Mouse (Mus musculus) kidney, postnatal 0 days (tissue): ENCODE results near the gene Tmem243. TPM values are rescaled to one million over a fixed set of nuclear protein-coding genes. Genes with fewer than 3 reads are reported as not detected.

Experiments used
- ATAC-seq: fragments of 200-750 bp; cut with Nextera tagmentation; replicated peaks from 2 replicates; pipeline ENCODE4 v1.8.0; 2017; ENCODE audit warnings: low read depth, moderate number of reproducible peaks, moderate TSS enrichment, moderate library complexity; ENCODE audit not compliant: low FRiP score
- DNase-seq: peaks from one replicate; pipeline ENCODE4 v3.0.0-alpha.2; 2016; ENCODE audit warnings: low spot score
- H3K27ac ChIP-seq: fragments of 300-500 bp; sonication (generic); 2 replicates; pipeline ENCODE4 v1.5.1; 2014; ENCODE audit warnings: mild to moderate bottlenecking
- H3K27me3 ChIP-seq: fragments of 300-500 bp; sonication (generic); 2 replicates; pipeline ENCODE4 v1.6.1; 2014; ENCODE audit warnings: low read length, mixed read lengths; ENCODE audit not compliant: insufficient read depth
- H3K36me3 ChIP-seq: fragments of 300-500 bp; sonication (generic); 2 replicates; pipeline ENCODE4 v1.6.1; 2014; ENCODE audit warnings: low read length, mixed read lengths; ENCODE audit not compliant: insufficient read depth
- H3K4me1 ChIP-seq: fragments of 300-500 bp; sonication (generic); replicated peaks from 2 replicates; pipeline ENCODE4 v1.6.1; 2014; ENCODE audit warnings: antibody characterized with exemption, low read length, mixed read lengths; ENCODE audit not compliant: insufficient read depth
- H3K4me2 ChIP-seq: fragments of 300-500 bp; sonication (generic); 2 replicates; pipeline ENCODE4 v1.6.1; 2014; ENCODE audit warnings: mild to moderate bottlenecking, low read length, moderate library complexity, mixed read lengths
- H3K4me3 ChIP-seq: fragments of 300-500 bp; sonication (generic); replicated peaks from 2 replicates; pipeline ENCODE4 v1.5.1; 2014; ENCODE audit warnings: low read depth, low read length
- H3K9ac ChIP-seq: fragments of 300-500 bp; sonication (generic); 2 replicates; pipeline ENCODE4 v1.6.1; 2014; ENCODE audit warnings: low read depth, low read length
- H3K9me3 ChIP-seq: fragments of 300-500 bp; sonication (generic); replicated peaks from 2 replicates; pipeline ENCODE4 v1.6.1; 2016; ENCODE audit warnings: low read length, inconsistent platforms, mixed read lengths
- CTCF ChIP-seq: IDR thresholded peaks from 2 replicates; pipeline ENCODE4 v1.5.1; 2016; ENCODE audit warnings: antibody characterized with exemption, low read depth, mild to moderate bottlenecking, moderate library complexity
- WGBS: fragments of 180-500 bp; shearing (Covaris S2); extraction: QIAGEN DNeasy Blood & Tissue Kit; methylation state at CpG from one replicate; pipeline ENCODE4 v1.1.7; 2014; 5-methylcytosine and 5-hydroxymethylcytosine counted together
- polyA plus RNA-seq: library from polyadenylated mRNA; unstranded; fragments of >200 nt; fragmentation: Nextera tagmentation; extraction: Ambion mirVana; gene quantifications from 2 replicates; pipeline ENCODE4 v1.2.1, GENCODE M21; 2015

Gene Tmem243
- polyA plus RNA-seq, 1 experiment from 2014 or later = 50.4 TPM

GRCm38 (mm10) chr5:9114162-9114561 lies 13.7 kb downstream of the Tmem243 start:
- Histone ChIP-seq H3K9ac (no peak overlapping the region), H3K36me3 (peaks cover 10% of the 10 kb centered on the region; the same call in 1 of the 2 replicates), H3K27me3 (no peaks in the 10 kb centered on the region), H3K4me1 (no peaks in the 10 kb centered on the region), H3K4me3 (no peak overlapping the region), H3K4me2 (no peak overlapping the region), H3K9me3 (no peaks in the 10 kb centered on the region), H3K27ac (no peak overlapping the region)
- ATAC-seq (no peak), DNase-seq (no peak)
- WGBS = 48% methylated on average over 6 of the region's 6 CpGs
- no peak for TF ChIP-seq CTCF

- Histone ChIP-seq H3K36me3 (peaks cover 58% of the 10 kb centered on the region), H3K4me2 (no peak overlapping the region), H3K4me3 (no peak overlapping the region), H3K27ac (no peak overlapping the region), H3K27me3 (no peaks in the 10 kb centered on the region), H3K9me3 (no peaks in the 10 kb centered on the region), H3K4me1 (no peaks in the 10 kb centered on the region), H3K9ac (no peak overlapping the region)
- 93% methylated on average over 2 of the region's 2 CpGs for WGBS
- TF ChIP-seq CTCF = no peak
- ATAC-seq = no peak
- DNase-seq = no peak
These were observed 23.7 kb downstream of the Tmem243 start for GRCm38 (mm10) chr5:9124134-9124533.

DNA sequence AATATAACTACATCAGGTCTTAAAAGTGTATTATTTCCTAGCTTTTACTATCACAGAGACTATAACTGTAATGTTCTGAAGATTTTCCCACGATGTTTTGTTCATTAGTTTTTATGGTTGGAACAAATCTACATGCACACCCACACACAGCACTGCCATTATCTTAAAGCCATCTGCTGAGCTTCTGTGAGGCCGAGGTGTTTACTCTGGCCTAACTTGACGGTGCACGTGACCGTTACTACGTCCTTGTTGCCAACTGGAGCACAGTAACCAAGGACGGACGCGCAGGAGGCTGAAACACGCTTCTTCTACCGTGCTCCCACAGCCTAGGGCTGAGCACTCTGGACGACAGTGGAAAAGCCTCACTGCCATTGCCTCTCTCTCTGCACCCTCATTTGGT lies 28.1 kb downstream of the Tmem243 start:
- 90% methylated on average over 12 of the region's 12 CpGs for WGBS
- Histone ChIP-seq H3K4me3 (no peak overlapping the region), H3K27ac (no peak overlapping the region), H3K4me2 (no peak overlapping the region), H3K36me3 (peaks cover 42% of the 10 kb centered on the region), H3K27me3 (no peaks in the 10 kb centered on the region), H3K9ac (no peak overlapping the region), H3K4me1 (no peaks in the 10 kb centered on the region), H3K9me3 (no peaks in the 10 kb centered on the region)
- no peak for TF ChIP-seq CTCF
- ATAC-seq (no peak), DNase-seq (no peak)

DNA sequence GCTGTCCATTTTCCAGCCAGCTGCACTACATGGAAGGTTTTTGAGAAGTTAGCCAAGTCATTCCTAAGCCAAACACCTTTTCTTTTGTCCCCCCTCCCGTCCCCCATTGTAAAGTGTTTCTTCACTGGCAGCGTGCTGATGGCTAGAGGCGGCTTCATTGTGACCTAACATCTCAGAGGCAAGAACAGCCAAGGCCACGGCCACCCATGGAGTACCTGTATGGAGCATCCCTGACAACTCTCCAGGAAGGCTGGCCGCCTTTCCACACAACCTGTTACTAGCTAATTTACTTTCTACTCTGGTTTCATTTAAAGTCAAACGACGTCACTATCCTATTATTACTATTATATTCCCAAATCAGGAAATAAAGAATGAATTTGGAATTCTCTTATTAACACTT lies 31.3 kb downstream of the Tmem243 start:
- 88% methylated on average over 7 of the region's 7 CpGs for WGBS
- no peak for TF ChIP-seq CTCF
- no peaks in the 10 kb centered on the region for H3K27me3 ChIP-seq
- no peak overlapping the region for H3K4me3 ChIP-seq
- H3K27ac ChIP-seq = no peak overlapping the region
- no peaks in the 10 kb centered on the region for H3K4me1 ChIP-seq
- H3K9ac ChIP-seq = no peak overlapping the region
- no peak for ATAC-seq
- DNase-seq = no peak
- H3K9me3 ChIP-seq = no peaks in the 10 kb centered on the region
- H3K36me3 ChIP-seq = peaks cover 32% of the 10 kb centered on the region
- no peak overlapping the region for H3K4me2 ChIP-seq

GRCm38 (mm10) chr5:9135588-9135987 lies 35.1 kb downstream of the Tmem243 start:
- no peaks in the 10 kb centered on the region for H3K4me1 ChIP-seq
- no peak for ATAC-seq
- H3K4me2 ChIP-seq = no peak overlapping the region
- no peaks in the 10 kb centered on the region for H3K27me3 ChIP-seq
- WGBS = 71% methylated on average over 3 of the region's 3 CpGs
- peaks cover 28% of the 10 kb centered on the region for H3K36me3 ChIP-seq
- H3K4me3 ChIP-seq = no peak overlapping the region
- no peak overlapping the region for H3K9ac ChIP-seq
- H3K27ac ChIP-seq = no peak overlapping the region
- DNase-seq = no peak
- H3K9me3 ChIP-seq = no peaks in the 10 kb centered on the region
- TF ChIP-seq CTCF = no peak

- TF ChIP-seq CTCF = no peak
- ATAC-seq (no peak), DNase-seq (no peak)
- H3K9me3 ChIP-seq = no peaks in the 10 kb centered on the region
- no peaks in the 10 kb centered on the region for H3K27me3 ChIP-seq
- H3K4me3 ChIP-seq = no peak overlapping the region
- no peak overlapping the region for H3K27ac ChIP-seq
- no peak overlapping the region for H3K4me2 ChIP-seq
- no peaks in the 10 kb centered on the region for H3K4me1 ChIP-seq
- no peak overlapping the region for H3K9ac ChIP-seq
- WGBS = 93% methylated on average over 8 of the region's 8 CpGs
- H3K36me3 ChIP-seq = peaks cover 21% of the 10 kb centered on the region; the same call in 1 of the 2 replicates
These were observed 40.3 kb downstream of the Tmem243 start for GRCm38 (mm10) chr5:9140724-9141123.

DNA sequence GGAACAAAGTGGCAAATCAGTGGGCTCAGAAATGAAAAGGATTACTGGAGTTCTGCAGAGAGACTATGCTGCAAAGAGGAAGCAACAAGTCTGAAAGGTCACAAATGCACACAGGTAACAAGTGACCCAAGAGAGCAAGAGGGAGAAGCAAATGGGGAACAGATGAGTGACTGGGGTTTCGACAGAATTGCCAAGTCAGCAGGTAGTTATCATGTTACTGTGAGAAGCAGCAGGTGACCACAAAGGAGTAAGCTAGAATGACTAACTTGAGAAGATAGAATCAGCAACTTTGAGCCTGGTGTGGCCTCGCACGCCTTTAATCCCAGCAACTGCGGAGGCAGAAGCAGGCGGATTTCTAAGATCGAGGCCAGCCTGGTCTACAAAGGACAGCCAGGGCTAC lies 41.9 kb downstream of the Tmem243 start:
- Histone ChIP-seq H3K4me2 (no peak overlapping the region), H3K27ac (no peak overlapping the region), H3K4me1 (no peaks in the 10 kb centered on the region), H3K9me3 (no peaks in the 10 kb centered on the region), H3K9ac (no peak overlapping the region), H3K27me3 (no peaks in the 10 kb centered on the region), H3K36me3 (peaks cover 25% of the 10 kb centered on the region), H3K4me3 (no peak overlapping the region)
- WGBS = 90% methylated on average over 6 of the region's 6 CpGs
- DNase-seq (no peak), ATAC-seq (no peak)
- no peak for TF ChIP-seq CTCF
